Mouse (Mus musculus): ENCODE measurements around the gene Usp53.

GRCm38 (mm10) chr3:122985183-122985944 is 1.1 kb upstream of the Usp53 start:
- TF ChIP-seq CTCF (IDR thresholded peaks at IDR 0.05; ENCODE audit: low read depth) = no peak
- no peak for TF ChIP-seq EP300 (optimal IDR thresholded peaks at IDR 0.05)

Data from stomach, postnatal 0 days (tissue).